ENCODE assay signal across 8 mouse cellular contexts in genomic region chr4:152087211-152088081, GRCm38 (mm10). TPM values are rescaled to one million over a fixed set of nuclear protein-coding genes. Genes with fewer than 3 reads are reported as not detected.
DNase-seq lines count a peak whose midpoint lies in the region; ATAC-seq and TF ChIP-seq lines count a peak whose summit lies in the region.

No protein-coding gene starts in this region.

- peaks cover 7% of the 10 kb centered on the region for H3K4me1 ChIP-seq in heart, adult 2 months (ENCODE audit: control insufficient read depth, insufficient read depth, low read length)
- peaks cover 3 to 37% of the 10 kb centered on the region in 2 experiments for H3K4me1 ChIP-seq in ES-E14 (ENCODE audit: control insufficient read depth in 2 of 2, insufficient read depth in 2 of 2, low read length in 2 of 2, poor library complexity in 1 of 2)
- H3K4me1 ChIP-seq in midbrain, embryonic 10.5 days, result peaks cover 29% of the 10 kb centered on the region

- intact Hi-C loops in heart, adult 2 months (cut with DNase I), result no loop called here

- DNase-seq in heart, adult 2 months, result peak in 1 of 2 experiments; percentile 34
- no peak for DNase-seq in heart, adult 8-10 months (ENCODE audit: low spot score)
- DNase-seq in ES-E14 (ENCODE audit: low read depth, low spot score), result no peak
- peak; percentile 49 for DNase-seq in midbrain, embryonic 10.5 days (ENCODE audit: low spot score)
- DNase-seq in thymus, postnatal 0 days (ENCODE audit: low spot score), result no peak
- no peak for DNase-seq in kidney, postnatal 36 days

- in situ Hi-C loops in ES-E14 (cut with MboI; ENCODE audit: low sequenced_read_pairs in 2 of 2, unreplicated experiment in 2 of 2), result no loop called here

- no peak for TF ChIP-seq CTCF in heart, adult 2 months (IDR thresholded peaks at IDR 0.05)

- no peaks in the 10 kb centered on the region for H3K36me3 ChIP-seq in heart, adult 2 months (ENCODE audit: control insufficient read depth, insufficient read depth, low read length)
- 0 out of 2 replicates have a peak, but pooled peaks cover 3% of the 10 kb centered on the region for H3K36me3 ChIP-seq in ES-E14 (ENCODE audit: control insufficient read depth, insufficient read depth, low read length, poor library complexity, severe bottlenecking)
- no peaks in the 10 kb centered on the region for H3K36me3 ChIP-seq in midbrain, embryonic 10.5 days

- peak overlapping the region; percentile 80 for H3K27ac ChIP-seq in heart, adult 2 months
- H3K27ac ChIP-seq in ES-E14 (ENCODE audit: insufficient read depth, low read depth, low read length, poor library complexity, severe bottlenecking), result no peak overlapping the region
- peak overlapping the region; percentile 90 for H3K27ac ChIP-seq in midbrain, embryonic 10.5 days (replicated peaks)

- 13% methylated on average over 12 of the region's 12 CpGs for WGBS in heart, adult 2 months
- 3% methylated on average over 12 of the region's 12 CpGs for WGBS in midbrain, embryonic 10.5 days

- peak; percentile 76 to 88 for ATAC-seq in hematopoietic stem cell, adult 5-6 weeks (replicated peaks in 1 of 2; ENCODE audit: insufficient read depth in 1 of 2, low FRiP score in 2 of 2, low TSS enrichment in 1 of 2, low read depth in 1 of 2, poor library complexity in 2 of 2, severe bottlenecking in 2 of 2)
- ATAC-seq in frontal cortex, adult (ENCODE audit: low TSS enrichment), result no peak

- no peak for TF ChIP-seq POLR2A in heart, adult 2 months (IDR thresholded peaks at IDR 0.05; ENCODE audit: insufficient read depth, low read depth, low read length)

- no peaks in the 10 kb centered on the region for H3K27me3 ChIP-seq in heart, adult 2 months (ENCODE audit: control insufficient read depth, insufficient read depth, low read length)
- peaks cover 45% of the 10 kb centered on the region for H3K27me3 ChIP-seq in midbrain, embryonic 10.5 days (ENCODE audit: low read depth, poor library complexity, severe bottlenecking)

- H3K4me3 ChIP-seq in heart, adult 2 months, result peak overlapping the region; percentile 78
- peak overlapping the region; percentile 80 to 86 for H3K4me3 ChIP-seq in ES-E14 (ENCODE audit: insufficient read depth in 1 of 2, low read depth in 1 of 2, low read length in 2 of 2, poor library complexity in 1 of 2, severe bottlenecking in 1 of 2)
- peak overlapping the region; percentile 84 for H3K4me3 ChIP-seq in midbrain, embryonic 10.5 days

- H3K79me2 ChIP-seq in heart, adult 2 months (replicated peaks; ENCODE audit: control insufficient read depth, insufficient read depth, low read length), result no peaks in the 10 kb centered on the region; the same call in 1 of the 2 replicates

- H3K9ac ChIP-seq in heart, adult 2 months (ENCODE audit: low read depth, low read length), result peak overlapping the region; percentile 97
- peak overlapping the region; percentile 84 for H3K9ac ChIP-seq in ES-E14 (ENCODE audit: insufficient read depth, low read depth, low read length, poor library complexity, severe bottlenecking)

- no peaks in the 10 kb centered on the region for H3K9me3 ChIP-seq in ES-E14 (ENCODE audit: control insufficient read depth, insufficient read depth, low read depth, low read length)
- H3K9me3 ChIP-seq in midbrain, embryonic 10.5 days (replicated peaks), result 0 out of 2 replicates have a peak, but pooled peaks cover 3% of the 10 kb centered on the region

- TF ChIP-seq EP300 in heart, adult 2 months (IDR thresholded peaks at IDR 0.05; ENCODE audit: insufficient read depth, low read depth, low read length), result no peak

TF ChIP-seq in ES-E14, 5 proteins besides CTCF, POLR2A, EP300 and RAD21:
- TF ChIP-seq MAFK (IDR thresholded peaks at IDR 0.05; ENCODE audit: insufficient read depth, low read depth, low read length), result no peak
- TF ChIP-seq CHD2 (IDR thresholded peaks at IDR 0.05; ENCODE audit: low read depth, low read length), result no peak
- TF ChIP-seq HCFC1 (IDR thresholded peaks at IDR 0.05; ENCODE audit: borderline replicate concordance, insufficient read depth, low read length), result no peak
- TF ChIP-seq ZC3H11A (IDR thresholded peaks at IDR 0.05; ENCODE audit: borderline replicate concordance, low read depth, low read length), result no peak
- TF ChIP-seq ZNF384 (IDR thresholded peaks at IDR 0.05; ENCODE audit: low read depth, low read length), result no peak

RNA-seq across cellular contexts. Expression of gene Plekhg5, which starts 15.1 kb away (rescaled TPM):
- total RNA-seq in heart, adult 2 months (2021), result 10 to 100 TPM; 11.5 to 16.7 TPM
- polyA plus RNA-seq in heart, adult 2 months (2012; rRNA removed), result 20.3 and 20.5 TPM in 2 replicates
- total RNA-seq in heart, adult 8-10 months (2022), result 10 to 100 TPM; 11.9 to 15.0 (median 14.3) TPM
- 37.3 and 81.4 TPM in 2 replicates for total RNA-seq in ES-E14 (2012; rRNA removed)
- 3.8 and 3.9 TPM in 2 replicates for total RNA-seq in hematopoietic stem cell, adult 5-6 weeks (2017)
- polyA plus RNA-seq in midbrain, embryonic 10.5 days (2016; fragmentation: Nextera tagmentation; extraction: Ambion mirVana), result 8.1 and 9.5 TPM in 2 replicates
- polyA plus RNA-seq in thymus, postnatal 0 days (2015; fragmentation: Nextera tagmentation; extraction: Ambion mirVana), result 3.4 and 3.9 TPM in 2 replicates

RNA-seq across cellular contexts. Expression of gene Tnfrsf25, which starts 28.3 kb away (rescaled TPM):
- 1 to 10 TPM; 1.4 to 2.4 TPM for total RNA-seq in heart, adult 2 months (2021)
- 6.1 and 7.4 TPM in 2 replicates for polyA plus RNA-seq in heart, adult 2 months (2012; rRNA removed)
- 1 to 10 TPM; 1.1 to 3.2 (median 1.8) TPM for total RNA-seq in heart, adult 8-10 months (2022)
- total RNA-seq in ES-E14 (2012; rRNA removed), result 3.8 and 5.7 TPM in 2 replicates
- 0.69 and 1.1 TPM in 2 replicates for total RNA-seq in hematopoietic stem cell, adult 5-6 weeks (2017)
- 0.47 and 1.0 TPM in 2 replicates for polyA plus RNA-seq in midbrain, embryonic 10.5 days (2016; fragmentation: Nextera tagmentation; extraction: Ambion mirVana)
- 37.7 and 44.1 TPM in 2 replicates for polyA plus RNA-seq in thymus, postnatal 0 days (2015; fragmentation: Nextera tagmentation; extraction: Ambion mirVana)

RNA-seq across cellular contexts. Expression of gene Nol9, which starts 48.3 kb away (rescaled TPM):
- total RNA-seq in heart, adult 2 months (2021), result 1 to 10 TPM; 9.7 to 9.8 TPM
- polyA plus RNA-seq in heart, adult 2 months (2012; rRNA removed), result 7.3 and 9.7 TPM in 2 replicates
- total RNA-seq in heart, adult 8-10 months (2022), result 10 to 100 TPM in 1 of 4 experiments, 1 to 10 TPM in 3; 8.3 to 10.0 (median 9.4) TPM
- 70.1 and 81.7 TPM in 2 replicates for total RNA-seq in ES-E14 (2012; rRNA removed)
- total RNA-seq in hematopoietic stem cell, adult 5-6 weeks (2017), result 24.8 and 27.0 TPM in 2 replicates
- 35.3 and 35.7 TPM in 2 replicates for polyA plus RNA-seq in midbrain, embryonic 10.5 days (2016; fragmentation: Nextera tagmentation; extraction: Ambion mirVana)
- 22.8 and 24.9 TPM in 2 replicates for polyA plus RNA-seq in thymus, postnatal 0 days (2015; fragmentation: Nextera tagmentation; extraction: Ambion mirVana)

RNA-seq across cellular contexts. Expression of gene Tas1r1, which starts 49.1 kb away (rescaled TPM):
- under 1 TPM; 0.08 to 0.11 TPM for total RNA-seq in heart, adult 2 months (2021)
- polyA plus RNA-seq in heart, adult 2 months (2012; rRNA removed), result 0.08 TPM in 1 of 2 replicates, not detected in the other
- total RNA-seq in heart, adult 8-10 months (2022), result not detected
- 1.9 and 3.0 TPM in 2 replicates for total RNA-seq in ES-E14 (2012; rRNA removed)
- total RNA-seq in hematopoietic stem cell, adult 5-6 weeks (2017), result 1.5 and 4.8 TPM in 2 replicates
- polyA plus RNA-seq in midbrain, embryonic 10.5 days (2016; fragmentation: Nextera tagmentation; extraction: Ambion mirVana), result 0.73 and 0.75 TPM in 2 replicates
- polyA plus RNA-seq in thymus, postnatal 0 days (2015; fragmentation: Nextera tagmentation; extraction: Ambion mirVana), result 0.32 and 0.59 TPM in 2 replicates

RNA-seq across cellular contexts. Expression of gene Zbtb48, which starts 60.0 kb away (rescaled TPM):
- 1 to 10 TPM; 4.3 to 5.6 TPM for total RNA-seq in heart, adult 2 months (2021)
- 5.0 and 8.8 TPM in 2 replicates for polyA plus RNA-seq in heart, adult 2 months (2012; rRNA removed)
- total RNA-seq in heart, adult 8-10 months (2022), result 1 to 10 TPM; 3.8 to 5.7 (median 5.0) TPM
- 18.7 and 31.7 TPM in 2 replicates for total RNA-seq in ES-E14 (2012; rRNA removed)
- total RNA-seq in hematopoietic stem cell, adult 5-6 weeks (2017), result 9.0 and 11.2 TPM in 2 replicates
- 18.7 and 25.6 TPM in 2 replicates for polyA plus RNA-seq in midbrain, embryonic 10.5 days (2016; fragmentation: Nextera tagmentation; extraction: Ambion mirVana)
- 18.4 and 18.9 TPM in 2 replicates for polyA plus RNA-seq in thymus, postnatal 0 days (2015; fragmentation: Nextera tagmentation; extraction: Ambion mirVana)
